ENCODE assay signal across 10 mouse cellular contexts in genomic region chr2:11113191-11113590, GRCm38 (mm10). TPM values are rescaled to one million over a fixed set of nuclear protein-coding genes. Genes with fewer than 3 reads are reported as not detected.
DNase-seq lines count a peak whose midpoint lies in the region; ATAC-seq lines count a peak whose summit lies in the region.
"Had no signal": no experiment of that assay in that cellular context is flagged by ENCODE, and none has a peak within 500 bp of the region (broad histone marks: within the 10 kb centered on the region; RNA-seq: fewer than 3 reads in every experiment).

No protein-coding gene starts in this region.

- no peak overlapping the region for H3K4me3 ChIP-seq in kidney, embryonic 14.5 days (ENCODE audit: low read length)
- H3K4me3 ChIP-seq in liver, embryonic 13.5 days (replicated peaks), result no peak overlapping the region
- H3K4me3 ChIP-seq: embryonic facial prominence, embryonic 15.5 days had no signal

- no peak overlapping the region for H3K9ac ChIP-seq in kidney, embryonic 14.5 days (ENCODE audit: low read depth, low read length)
- H3K9ac ChIP-seq in liver, embryonic 13.5 days, result no peak overlapping the region
- H3K9ac ChIP-seq: embryonic facial prominence, embryonic 15.5 days had no signal

- H3K27ac ChIP-seq in kidney, embryonic 14.5 days (ENCODE audit: low read depth, low read length), result no peak overlapping the region
- H3K27ac ChIP-seq in liver, embryonic 13.5 days, result no peak overlapping the region
- H3K27ac ChIP-seq: embryonic facial prominence, embryonic 15.5 days; macrophage had no signal

- H3K27me3 ChIP-seq in kidney, embryonic 14.5 days (ENCODE audit: control insufficient read depth, insufficient read depth, low read length), result no peaks in the 10 kb centered on the region
- no peaks in the 10 kb centered on the region for H3K27me3 ChIP-seq in liver, embryonic 13.5 days
- H3K27me3 ChIP-seq: embryonic facial prominence, embryonic 15.5 days had no signal

- no peaks in the 10 kb centered on the region for H3K4me1 ChIP-seq in kidney, embryonic 14.5 days (ENCODE audit: control insufficient read depth, insufficient read depth, low read length)
- H3K4me1 ChIP-seq in liver, embryonic 13.5 days (replicated peaks), result no peaks in the 10 kb centered on the region
- H3K4me1 ChIP-seq: embryonic facial prominence, embryonic 15.5 days had no signal

- no peaks in the 10 kb centered on the region for H3K9me3 ChIP-seq in kidney, embryonic 14.5 days (ENCODE audit: control insufficient read depth, low read length)
- no peaks in the 10 kb centered on the region for H3K9me3 ChIP-seq in liver, embryonic 13.5 days (replicated peaks)
- H3K9me3 ChIP-seq: embryonic facial prominence, embryonic 15.5 days had no signal

- 39% methylated on average over 8 of the region's 8 CpGs for WGBS in kidney, embryonic 14.5 days
- 31% methylated on average over 8 of the region's 8 CpGs for WGBS in liver, embryonic 13.5 days (ENCODE audit: insufficient replicate concordance)

- no peaks in the 10 kb centered on the region for H3K36me3 ChIP-seq in kidney, embryonic 14.5 days (ENCODE audit: control insufficient read depth, insufficient read depth, low read length)
- H3K36me3 ChIP-seq in liver, embryonic 13.5 days, result no peaks in the 10 kb centered on the region
- H3K36me3 ChIP-seq: embryonic facial prominence, embryonic 15.5 days had no signal

- peak; percentile 49; the same call in 1 of the 2 replicates for ATAC-seq in kidney, embryonic 14.5 days (ENCODE audit: low FRiP score, low TSS enrichment)
- no peak for ATAC-seq in liver, embryonic 13.5 days (ENCODE audit: low read depth)

- H3K4me2 ChIP-seq in kidney, embryonic 14.5 days (replicated peaks; ENCODE audit: low read depth, low read length), result no peak overlapping the region
- H3K4me2 ChIP-seq in liver, embryonic 13.5 days, result no peak overlapping the region
- H3K4me2 ChIP-seq: embryonic facial prominence, embryonic 15.5 days had no signal

- DNase-seq in ovary, postnatal 14 days (ENCODE audit: low spot score), result peak; percentile 29
- no peak for DNase-seq in ovary, adult 18-20 months (ENCODE audit: low spot score)
- DNase-seq in adrenal gland, postnatal 14 days, result peak; percentile 58
- DNase-seq in frontal cortex, adult 2 months (ENCODE audit: extremely low spot score in 1 of 2, low spot score in 1 of 2), result peak; percentile 20 to 90
- DNase-seq in liver, embryonic 13.5 days, result peak; percentile 5
- peak; percentile 74 for DNase-seq in retina, postnatal 1 day
- DNase-seq in yolk sac, embryonic 10.5 days (ENCODE audit: low spot score), result no peak

RNA-seq across cellular contexts. Expression of gene Prkcq, which starts 58.7 kb away (rescaled TPM):
- 2.7 and 7.1 TPM in 2 replicates for total RNA-seq in adrenal gland, postnatal 14 days (2021)
- polyA plus RNA-seq in frontal cortex, adult 2 months (2012; rRNA removed), result 6.9 and 7.3 TPM in 2 replicates
- 1.8 and 3.3 TPM in 2 replicates for polyA plus RNA-seq in kidney, embryonic 14.5 days (2014; fragmentation: Nextera tagmentation; extraction: Ambion mirVana)
- polyA plus RNA-seq in liver, embryonic 13.5 days (2015; fragmentation: Nextera tagmentation; extraction: Ambion mirVana), result 4.6 and 5.8 TPM in 2 replicates

Comparison
In these comparisons a context has a peak if more than half of its experiments do, and no peak if none do; other contexts are left out.
1. DNase-seq: peak in ovary, postnatal 14 days (single experiment), adrenal gland, postnatal 14 days (single experiment), frontal cortex, adult 2 months (2 of 2), liver, embryonic 13.5 days (single experiment) and retina, postnatal 1 day (single experiment); none in ovary, adult 18-20 months (single experiment) and yolk sac, embryonic 10.5 days (single experiment).